Mouse (Mus musculus): ENCODE results near the gene Csf3r.
A peak's percentile ranks its signal among the peaks of the same experiment; 100 is the strongest.

Csf3r gene

GRCm38 (mm10) chr4:126057207-126058133 is 33.1 kb downstream of the Csf3r start:
- no peak for DNase-seq

GRCm38 (mm10) chr4:126058134-126058996 is 34.0 kb downstream of the Csf3r start, which contains the start of gene Oscp1:
Gene Oscp1, plus strand, starts transcription at chr4:126058565.
- DNase-seq: peak; percentile 94 to 95

GRCm38 (mm10) chr4:126058997-126059362 is 34.6 kb downstream of the Csf3r start:
- no peak for DNase-seq

GRCm38 (mm10) chr4:126062856-126063255 is 38.5 kb downstream of the Csf3r start:
- peak; percentile 64 to 65 for DNase-seq

GRCm38 (mm10) chr4:126065241-126065640 is 40.9 kb downstream of the Csf3r start:
- DNase-seq: no peak

GRCm38 (mm10) chr4:126067401-126068077 is 43.2 kb downstream of the Csf3r start:
- DNase-seq: peak; percentile 89 to 91

- DNase-seq: no peak
Observed at GRCm38 (mm10) chr4:126068842-126069241, 44.5 kb downstream of the Csf3r start.

- no peak for DNase-seq
Observed at GRCm38 (mm10) chr4:126077833-126078232, 53.5 kb downstream of the Csf3r start.

GRCm38 (mm10) chr4:126079266-126079665 is 54.9 kb downstream of the Csf3r start:
- DNase-seq: no peak

- DNase-seq: no peak
Observed at GRCm38 (mm10) chr4:126081601-126082000, 57.3 kb downstream of the Csf3r start.

- no peak for DNase-seq
Observed at GRCm38 (mm10) chr4:126083021-126083420, 58.7 kb downstream of the Csf3r start.

GRCm38 (mm10) chr4:126084382-126084781 is 60.0 kb downstream of the Csf3r start:
- no peak for DNase-seq

- peak; percentile 93 to 95 for DNase-seq
Observed at GRCm38 (mm10) chr4:126085996-126086576, 61.7 kb downstream of the Csf3r start.

- DNase-seq: no peak
Observed at GRCm38 (mm10) chr4:126090101-126090847, 65.9 kb downstream of the Csf3r start.

GRCm38 (mm10) chr4:126090848-126091124 is 66.4 kb downstream of the Csf3r start:
- DNase-seq: no peak

- no peak for DNase-seq
Observed at GRCm38 (mm10) chr4:126091873-126092272, 67.5 kb downstream of the Csf3r start.
